Mouse (Mus musculus): ENCODE measurements around the gene Nipa1.

GRCm38 (mm10) chr7:55974429-55974828, 45.3 kb downstream of the Nipa1 start:
- no peak for TF ChIP-seq POLR2A (IDR thresholded peaks at IDR 0.05; ENCODE audit: low read depth, low read length)
- TF ChIP-seq CTCF (IDR thresholded peaks at IDR 0.05; ENCODE audit: borderline replicate concordance, insufficient read depth, low read length): no peak

All from embryonic fibroblast, embryonic 13.5 days (primary cell).